Mouse (Mus musculus): ENCODE data around the gene Crtc3. TPM values are rescaled to one million over a fixed set of nuclear protein-coding genes. Genes with fewer than 3 reads are reported as not detected.

Gene Crtc3
- total RNA-seq, 2 experiments from 2014 or later, result 16.8 to 18.9 TPM

DNA sequence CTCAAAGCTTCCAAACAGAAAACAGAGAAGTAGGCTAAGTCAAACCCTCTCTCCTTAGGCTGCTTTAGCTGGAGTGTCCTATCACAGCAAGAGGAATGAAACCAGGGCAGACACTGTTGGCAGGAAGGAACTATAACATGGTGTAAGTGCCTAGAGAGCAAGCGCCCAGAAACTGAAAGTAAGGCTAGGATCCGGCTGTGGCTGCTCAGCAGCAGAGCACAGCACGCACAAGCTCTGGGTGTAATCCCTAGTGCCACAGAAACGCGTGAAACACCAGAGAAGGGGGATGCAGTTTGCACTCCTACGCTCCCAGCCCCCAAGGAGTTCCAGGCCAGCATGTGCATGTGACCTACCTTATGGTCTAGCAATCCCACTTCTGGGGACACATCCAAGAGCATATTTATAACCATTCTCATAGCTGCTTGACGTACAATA, 41.2 kb downstream of the Crtc3 start:
- DNase-seq (ENCODE audit: extremely low spot score in 1 of 2, low spot score in 2 of 2), result peak in 1 of 2 experiments; percentile 47
- intact Hi-C loops (cut with DNase I), result loop anchor here (5.0 kb wide), 1 partner anchor 40 kb away; the partner anchor contains the start of gene Crtc3

DNA sequence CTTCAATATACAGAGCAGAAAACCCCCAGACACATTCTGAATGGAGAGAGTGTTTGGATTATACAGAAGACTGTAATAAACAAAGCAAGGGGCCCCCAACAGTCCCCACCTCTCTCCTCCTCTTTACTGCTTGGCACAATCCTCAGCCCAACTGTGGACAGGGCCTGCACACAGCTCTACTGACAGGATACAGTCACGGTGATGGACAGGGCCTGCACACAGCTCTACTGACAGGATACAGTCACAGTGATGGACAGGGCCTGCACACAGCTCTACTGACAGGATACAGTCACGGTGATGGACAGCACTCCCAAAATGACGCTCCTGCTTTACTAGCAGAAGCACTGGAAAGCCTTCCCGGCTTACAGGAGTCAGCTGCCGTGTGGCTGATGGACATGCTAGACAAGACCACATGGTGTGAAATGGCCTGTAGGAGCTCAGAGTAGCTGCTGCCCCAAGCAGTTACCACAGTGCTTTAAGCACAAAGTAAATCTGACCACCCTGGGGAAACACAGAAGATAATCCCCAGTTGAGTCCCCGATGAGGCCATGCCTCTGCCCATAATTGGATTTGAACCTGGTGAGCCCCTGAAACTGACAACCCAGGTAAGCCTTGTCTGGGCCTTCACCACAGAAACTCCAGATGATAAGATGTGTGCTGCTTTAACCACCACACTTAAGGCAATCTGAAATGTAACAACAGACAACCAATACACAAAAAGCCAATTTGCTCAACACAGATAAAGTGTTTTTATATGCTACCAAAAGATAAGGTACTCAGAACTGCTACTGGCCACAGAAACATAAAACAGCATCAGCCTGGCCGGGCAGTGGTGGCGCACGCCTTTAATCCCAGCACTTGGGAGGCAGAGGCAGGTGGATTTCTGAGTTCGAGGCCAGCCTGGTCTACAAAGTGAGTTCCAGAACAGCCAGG, 42.3 kb downstream of the Crtc3 start:
- intact Hi-C loops (cut with DNase I), result loop anchor here (5.0 kb wide), 1 partner anchor 41 kb away; the partner anchor contains the start of gene Crtc3
- peak in 1 of 2 experiments; percentile 39 for DNase-seq (ENCODE audit: extremely low spot score in 1 of 2, low spot score in 2 of 2)

DNA sequence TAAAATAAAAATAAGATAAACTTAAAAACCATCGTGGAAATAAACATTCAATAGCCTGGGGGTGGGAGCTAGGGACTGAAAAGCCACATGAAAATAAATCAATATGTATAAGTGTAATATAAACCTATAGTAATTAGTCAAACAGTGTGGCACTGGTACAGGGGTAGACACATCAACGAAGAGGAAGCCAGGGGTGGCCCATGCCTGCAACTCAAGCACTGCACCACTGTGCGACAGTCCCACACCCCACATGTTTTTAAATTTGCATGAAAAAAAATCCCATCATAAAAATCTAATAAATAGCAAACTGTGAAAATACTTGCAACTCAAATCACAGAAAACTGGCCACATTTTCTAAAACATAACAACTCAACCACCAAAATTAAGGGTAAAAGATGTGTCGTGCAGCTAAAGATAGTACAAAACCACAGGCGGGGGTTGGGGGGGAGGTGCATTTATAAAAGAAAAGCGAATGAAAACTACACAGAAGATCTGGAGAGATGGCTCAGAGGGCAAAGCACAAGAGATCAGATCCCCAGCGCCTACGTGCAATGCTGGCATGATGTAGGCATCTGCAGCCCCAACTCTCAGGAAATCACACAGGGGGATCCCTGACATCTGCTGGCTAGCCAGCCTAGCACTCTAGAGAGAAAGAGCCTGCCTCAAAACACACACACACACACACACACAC, 45.6 kb downstream of the Crtc3 start:
- intact Hi-C loops (cut with DNase I), result no loop called here
- DNase-seq (ENCODE audit: extremely low spot score in 1 of 2, low spot score in 2 of 2), result no peak

DNA sequence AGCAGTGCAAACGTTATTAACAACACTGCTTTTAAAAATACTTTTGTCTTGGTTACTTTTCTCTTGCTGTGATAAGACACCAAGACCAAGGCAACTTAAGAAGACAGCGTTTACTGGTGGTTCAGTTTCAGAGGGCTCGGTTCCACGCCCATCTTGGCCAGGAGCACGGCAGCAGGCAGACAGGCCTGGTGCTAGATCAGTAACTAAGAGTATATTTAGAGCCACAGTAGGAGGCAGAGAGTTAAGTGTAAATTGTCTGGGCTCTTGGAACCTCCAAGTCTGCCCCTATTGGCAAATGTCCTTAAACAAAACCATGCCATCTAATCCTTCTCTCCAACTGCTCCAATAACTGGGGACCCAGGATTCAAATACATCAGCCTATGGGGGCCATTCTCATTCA, 46.1 kb downstream of the Crtc3 start:
- DNase-seq (ENCODE audit: extremely low spot score in 1 of 2, low spot score in 2 of 2), result no peak
- intact Hi-C loops (cut with DNase I), result no loop called here

DNA sequence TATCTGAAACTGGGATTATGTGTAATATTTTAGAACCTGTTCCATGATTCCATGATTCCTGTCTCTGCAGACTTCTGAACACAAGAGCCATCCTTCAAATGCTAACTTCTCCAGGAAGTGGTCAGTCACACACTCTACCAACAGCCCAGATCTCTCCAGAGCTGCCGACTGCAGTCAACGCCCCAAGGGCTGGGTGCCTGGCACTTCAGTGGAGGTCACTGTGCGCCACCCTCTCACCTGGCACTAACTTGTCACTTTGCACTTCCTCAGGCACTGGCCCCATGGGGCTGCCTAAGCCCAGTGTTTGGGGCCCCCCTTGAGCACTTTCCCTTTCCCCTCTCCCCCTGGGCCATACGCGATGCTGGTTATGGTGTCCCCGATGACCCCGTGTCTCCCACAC, 46.8 kb downstream of the Crtc3 start:
- intact Hi-C loops (cut with DNase I), result no loop called here
- DNase-seq (ENCODE audit: extremely low spot score in 1 of 2, low spot score in 2 of 2), result no peak

DNA sequence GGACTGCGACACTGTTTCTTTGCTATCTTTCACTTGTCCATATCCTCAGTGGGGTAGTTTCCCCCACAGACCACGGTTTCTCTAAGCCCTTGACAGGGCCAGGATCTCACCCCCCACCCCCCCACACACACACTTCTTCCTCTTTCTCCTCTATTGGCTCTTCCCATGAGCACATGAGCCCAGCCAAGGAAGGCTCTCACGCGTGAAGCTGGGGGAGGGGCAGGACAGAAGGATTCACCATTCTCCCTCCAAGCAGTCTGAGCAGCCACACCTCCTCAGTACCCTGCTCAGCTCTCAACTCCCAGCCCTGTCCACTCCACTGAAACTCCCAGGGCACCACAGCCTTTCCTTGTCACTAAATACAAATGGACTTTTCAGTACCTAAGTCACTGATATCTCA, 47.2 kb downstream of the Crtc3 start:
- peak in 1 of 2 experiments; percentile 51 for DNase-seq (ENCODE audit: extremely low spot score in 1 of 2, low spot score in 2 of 2)
- intact Hi-C loops (cut with DNase I), result no loop called here

DNA sequence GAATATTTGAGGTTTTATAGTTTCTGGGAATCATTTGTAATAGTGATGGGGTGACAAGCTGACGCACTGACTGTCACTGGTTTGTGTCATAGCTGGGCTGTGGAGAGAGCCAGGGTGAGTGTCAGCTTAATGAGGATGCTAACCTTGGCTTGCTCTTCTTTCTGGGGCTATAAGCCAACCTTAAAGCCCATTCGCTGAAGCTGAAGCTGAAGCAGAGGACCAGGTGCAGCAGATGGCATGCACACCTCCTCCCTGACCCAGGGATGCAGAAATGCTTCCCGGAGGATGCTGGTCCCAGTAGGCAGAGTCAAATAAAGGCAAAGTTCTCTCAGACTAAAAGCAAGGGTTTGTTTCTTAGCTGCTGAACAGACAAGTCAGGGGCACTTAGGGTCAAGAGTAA, 48.7 kb downstream of the Crtc3 start:
- DNase-seq (ENCODE audit: extremely low spot score in 1 of 2, low spot score in 2 of 2), result no peak
- intact Hi-C loops (cut with DNase I), result no loop called here

DNA sequence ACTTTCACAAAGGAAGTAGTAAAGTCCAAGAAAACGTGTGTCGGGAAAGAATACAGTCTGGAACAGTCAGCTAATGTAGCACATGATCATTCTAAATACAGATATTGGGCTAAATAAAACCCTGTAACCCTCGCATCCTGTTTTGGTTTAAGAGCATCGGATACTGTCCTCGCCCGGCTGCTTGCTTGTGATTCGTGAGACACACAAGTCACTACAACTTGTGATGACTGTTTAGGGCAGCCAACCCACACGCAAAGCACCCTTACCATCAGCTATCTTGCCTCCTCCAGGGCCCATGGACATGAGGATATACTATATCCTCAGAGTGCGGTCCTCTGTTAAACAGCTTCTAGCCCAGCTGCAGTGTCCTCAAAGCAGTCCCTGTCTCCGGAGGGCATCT, 50.2 kb downstream of the Crtc3 start:
- intact Hi-C loops (cut with DNase I), result no loop called here
- no peak for DNase-seq (ENCODE audit: extremely low spot score in 1 of 2, low spot score in 2 of 2)

DNA sequence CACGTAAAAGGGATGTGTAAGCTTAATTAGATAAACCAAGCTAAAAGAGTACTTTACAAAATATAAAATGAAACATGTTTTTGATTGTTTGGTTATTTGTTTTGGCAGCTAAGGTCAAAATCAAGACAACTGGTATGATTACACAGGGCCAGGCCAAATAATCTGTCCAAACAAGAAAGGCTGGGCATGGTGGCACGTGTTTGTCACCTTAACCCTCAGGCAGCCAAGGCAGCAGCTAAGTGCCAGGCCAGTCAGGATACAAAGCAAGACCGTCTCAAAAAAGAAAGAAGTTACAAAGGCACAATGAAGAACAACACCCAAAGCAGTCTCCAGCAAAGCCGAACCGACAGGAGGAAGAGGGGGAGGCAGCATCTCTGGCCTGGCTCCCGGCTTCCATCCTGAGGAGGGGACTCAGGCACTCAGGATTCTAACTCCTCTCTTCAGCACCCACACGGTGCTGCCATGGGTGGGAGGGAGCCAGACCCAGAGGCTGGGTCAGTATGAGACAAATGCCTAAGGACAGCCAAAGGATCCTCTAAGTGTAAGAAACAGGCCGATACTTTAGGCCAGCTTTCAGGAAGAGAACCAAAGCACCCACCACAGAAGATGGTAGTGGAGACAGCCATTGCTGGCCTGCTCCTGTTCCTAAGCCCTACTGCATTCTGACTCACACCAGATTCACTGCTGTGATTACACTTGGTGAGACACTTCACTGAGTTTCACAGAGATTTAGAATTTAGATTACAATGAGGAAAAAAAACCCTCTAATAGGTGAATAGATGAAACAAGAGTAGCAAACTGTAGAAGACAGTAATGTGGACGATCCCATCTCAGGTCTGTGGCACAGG, 51.5 kb downstream of the Crtc3 start:
- intact Hi-C loops (cut with DNase I), result no loop called here
- no peak for DNase-seq (ENCODE audit: extremely low spot score in 1 of 2, low spot score in 2 of 2)

DNA sequence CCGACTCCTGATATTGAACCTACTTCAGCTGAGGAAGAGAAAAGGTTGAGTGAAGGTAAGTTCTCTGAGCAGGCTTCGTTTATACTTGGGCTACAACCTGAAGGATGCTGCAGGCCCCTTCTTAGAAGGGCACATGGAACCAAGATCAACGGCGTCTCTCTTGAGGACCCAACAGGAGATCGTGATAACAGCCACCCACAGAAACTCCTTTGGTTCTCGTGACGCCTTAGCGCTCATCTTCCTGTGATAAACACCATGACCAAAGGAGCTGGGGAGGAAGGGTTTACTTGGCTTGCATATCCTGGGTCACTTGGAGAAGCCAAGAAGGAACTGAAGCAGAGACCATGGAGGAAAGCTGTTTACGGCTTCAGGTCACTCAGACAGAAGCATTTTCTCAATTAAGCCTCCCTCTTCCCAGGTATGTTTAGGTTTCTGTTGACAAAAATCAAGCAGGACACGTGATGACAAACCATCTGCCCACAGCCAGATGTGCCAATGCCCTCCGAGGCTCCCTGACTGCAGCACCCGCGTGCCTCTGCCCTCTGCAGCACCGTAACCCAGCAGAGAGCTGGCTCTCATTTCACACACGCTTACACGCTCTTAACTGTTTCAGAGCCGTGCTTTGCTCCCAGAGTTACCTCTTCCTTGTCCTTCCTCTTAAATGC, 52.3 kb downstream of the Crtc3 start:
- no peak for DNase-seq (ENCODE audit: extremely low spot score in 1 of 2, low spot score in 2 of 2)
- intact Hi-C loops (cut with DNase I), result no loop called here

DNA sequence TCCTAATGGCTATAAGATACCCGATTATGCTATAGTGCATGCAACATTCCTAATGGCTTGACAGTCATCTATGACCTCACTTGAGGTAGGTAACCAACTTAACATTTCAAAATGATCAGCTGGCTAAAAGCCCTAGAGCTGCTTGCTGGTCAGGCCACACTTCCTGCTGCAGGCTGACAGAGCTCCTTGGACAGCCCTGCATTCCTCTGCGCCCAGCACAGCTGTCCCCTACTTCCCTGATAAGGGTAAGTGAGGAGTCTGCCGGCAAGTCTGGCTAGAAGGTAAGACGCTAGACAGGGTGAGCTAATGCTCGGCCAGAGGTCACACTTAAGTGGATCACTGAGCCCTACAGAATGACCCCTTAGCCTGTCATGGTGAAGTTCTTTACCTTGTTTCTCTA, 52.8 kb downstream of the Crtc3 start:
- intact Hi-C loops (cut with DNase I), result no loop called here

DNA sequence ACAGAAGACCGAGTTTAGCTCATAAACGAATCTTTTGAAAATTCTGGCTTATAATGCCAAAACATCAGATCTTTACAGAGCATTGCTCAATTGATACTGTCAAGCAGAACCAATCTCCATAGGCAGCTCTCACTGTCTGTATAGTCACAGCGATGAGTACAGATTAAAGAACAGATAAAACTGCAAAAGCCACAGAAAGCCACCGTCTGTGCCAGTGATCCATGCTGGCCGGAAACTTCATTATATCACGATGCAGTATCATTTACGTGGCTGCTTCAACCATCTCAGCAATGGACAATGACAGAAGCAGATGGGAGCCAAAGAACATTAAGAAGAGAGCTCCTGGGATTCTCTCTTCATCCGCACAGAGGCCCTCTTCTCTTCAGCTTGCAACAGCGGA, 53.9 kb downstream of the Crtc3 start:
- intact Hi-C loops (cut with DNase I), result no loop called here
- DNase-seq (ENCODE audit: extremely low spot score in 1 of 2, low spot score in 2 of 2), result no peak

More for the DNA sequence above, 52.8 kb downstream of the Crtc3 start:
- no peak for DNase-seq (ENCODE audit: extremely low spot score in 1 of 2, low spot score in 2 of 2)

DNA sequence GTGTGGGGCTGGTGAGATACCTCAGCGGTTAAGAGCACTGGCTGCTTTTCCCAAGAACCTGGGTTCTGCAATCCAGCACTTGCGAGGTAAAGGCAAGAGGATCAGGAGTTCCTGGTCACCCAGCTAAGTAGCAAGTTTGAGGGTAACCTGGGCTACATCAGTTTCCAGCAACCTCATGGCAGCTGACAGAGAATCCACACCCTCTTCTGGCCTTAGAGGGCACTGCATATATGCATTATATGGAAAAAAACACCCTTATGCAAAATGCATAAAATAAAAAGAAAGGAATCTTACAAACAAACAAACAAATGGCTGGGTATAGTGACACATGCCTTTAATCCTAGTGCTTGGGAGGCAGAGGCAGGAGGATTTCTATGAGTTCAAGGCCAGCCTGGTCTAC, 55.0 kb downstream of the Crtc3 start:
- intact Hi-C loops (cut with DNase I), result no loop called here
- DNase-seq (ENCODE audit: extremely low spot score in 1 of 2, low spot score in 2 of 2), result no peak

DNA sequence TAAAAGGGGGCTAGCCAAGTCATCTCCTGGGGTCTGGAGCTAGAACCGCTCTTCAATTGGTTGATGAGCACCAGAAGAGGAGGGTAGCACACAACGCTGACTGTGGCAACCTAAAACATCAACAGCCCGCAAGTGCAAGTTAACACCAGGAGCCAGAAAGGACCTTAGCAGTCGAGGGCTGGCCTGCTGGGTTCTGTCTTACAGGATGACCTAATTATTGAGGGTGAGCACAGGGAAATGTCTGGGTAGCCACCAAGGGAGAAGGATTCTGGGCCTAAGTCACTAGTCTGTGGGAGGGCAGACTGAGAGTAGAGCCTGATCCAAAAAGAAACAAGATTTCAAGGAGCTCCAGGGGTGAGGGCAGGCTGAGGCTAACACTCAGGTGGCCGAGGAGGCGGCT, 56.7 kb downstream of the Crtc3 start:
- intact Hi-C loops (cut with DNase I), result no loop called here

DNA sequence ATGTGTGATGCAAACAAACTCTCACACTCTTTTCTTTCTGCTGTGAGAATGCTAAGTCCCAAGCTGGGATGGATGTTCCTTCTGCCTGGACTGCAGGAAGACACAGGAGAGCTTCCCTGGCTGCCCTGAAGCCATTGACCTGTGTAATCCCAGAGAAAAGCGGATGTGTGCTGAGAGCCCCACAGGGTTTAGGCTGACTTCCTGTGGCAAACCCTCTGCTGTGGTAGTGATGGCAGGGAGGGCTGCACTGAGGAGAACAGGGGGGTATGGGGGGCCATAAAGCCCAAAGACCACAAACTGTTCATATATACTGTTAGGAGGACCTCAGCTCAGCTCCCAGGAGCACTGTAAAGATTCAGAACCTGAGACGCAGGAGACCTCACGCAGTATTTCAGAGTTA, 57.3 kb downstream of the Crtc3 start:
- intact Hi-C loops (cut with DNase I), result no loop called here
- DNase-seq (ENCODE audit: extremely low spot score in 1 of 2, low spot score in 2 of 2), result no peak

More for the DNA sequence above, 56.7 kb downstream of the Crtc3 start:
- DNase-seq (ENCODE audit: extremely low spot score in 1 of 2, low spot score in 2 of 2), result no peak

DNA sequence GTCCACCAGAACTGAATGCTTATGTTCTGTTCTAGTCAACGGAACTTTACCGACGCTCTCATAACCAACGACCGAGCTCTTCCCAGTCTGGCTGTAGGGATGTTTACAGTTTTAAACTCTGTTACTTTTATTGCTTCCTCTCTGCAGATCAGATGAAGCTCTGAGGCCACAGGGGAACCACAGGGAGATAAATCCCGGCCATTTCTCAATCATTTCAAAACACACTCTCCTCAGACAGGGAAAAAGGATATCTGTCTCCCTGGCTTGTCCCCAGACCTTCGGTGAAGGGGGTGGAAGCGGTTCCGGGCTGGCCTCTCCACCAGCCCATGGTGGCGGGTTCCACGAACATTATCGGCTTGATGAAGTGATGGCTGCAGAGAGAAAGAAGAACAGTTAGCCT, 59.3 kb downstream of the Crtc3 start:
- DNase-seq (ENCODE audit: extremely low spot score in 1 of 2, low spot score in 2 of 2), result no peak
- intact Hi-C loops (cut with DNase I), result no loop called here

DNA sequence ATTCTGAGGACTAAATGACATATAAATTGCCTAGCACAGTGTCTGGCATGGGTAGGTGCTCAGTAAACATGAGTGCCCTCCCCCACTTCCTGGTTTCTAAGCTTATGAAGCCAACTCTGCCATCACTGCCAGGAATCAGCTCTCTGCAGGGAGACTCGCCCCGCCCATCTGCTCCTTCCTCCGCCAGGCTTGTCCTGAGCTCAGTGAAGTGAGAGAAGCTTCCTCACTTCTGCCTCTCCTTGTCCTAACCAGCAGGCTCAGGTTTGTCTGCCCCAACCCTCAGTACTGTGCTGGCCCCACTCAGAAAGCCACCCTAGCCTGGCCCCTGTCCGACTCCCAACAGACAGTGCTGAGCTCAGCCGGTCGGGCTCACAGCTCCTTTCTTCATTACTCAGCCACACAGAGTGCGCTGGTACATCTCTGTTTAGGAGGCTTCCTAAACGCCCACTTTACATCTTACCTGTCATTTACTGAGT, 59.9 kb downstream of the Crtc3 start:
- peak; percentile 38 to 78 for DNase-seq (ENCODE audit: extremely low spot score in 1 of 2, low spot score in 2 of 2)
- intact Hi-C loops (cut with DNase I), result no loop called here

DNA sequence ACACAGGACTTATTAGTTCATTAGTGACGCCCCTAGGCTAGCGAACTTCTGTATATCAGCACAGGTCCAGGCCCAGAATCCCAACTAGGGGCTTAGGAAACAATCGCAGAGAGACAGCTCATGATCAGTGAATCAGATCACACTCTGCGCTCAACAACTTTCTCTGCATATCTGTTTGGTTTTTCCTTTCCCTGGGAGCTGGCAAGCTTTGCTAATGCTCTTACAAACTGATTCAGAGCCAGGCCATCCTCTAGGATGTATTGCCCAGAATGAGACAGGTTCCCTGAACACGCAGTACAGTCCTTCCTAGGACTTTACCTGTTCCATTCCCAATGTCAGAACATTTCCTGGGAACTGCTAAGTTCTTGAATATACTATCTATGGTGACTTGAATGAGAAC, 61.7 kb downstream of the Crtc3 start:
- intact Hi-C loops (cut with DNase I), result no loop called here
- DNase-seq (ENCODE audit: extremely low spot score in 1 of 2, low spot score in 2 of 2), result no peak
